Mouse (Mus musculus) urinary bladder, postnatal 14 days (tissue): ENCODE measurements at regions not wholly inside any gene's neighbourhood (a gene's known extent, or its start where the extent isn't known, plus 50 kb on each side); places are given as distances from the start of the nearest gene placed in this dataset.

ENCODE experiments used
- DNase-seq: peaks from one replicate; pipeline ENCODE4 v3.0.0; 2021; ENCODE audit warnings: low spot score

DNA sequence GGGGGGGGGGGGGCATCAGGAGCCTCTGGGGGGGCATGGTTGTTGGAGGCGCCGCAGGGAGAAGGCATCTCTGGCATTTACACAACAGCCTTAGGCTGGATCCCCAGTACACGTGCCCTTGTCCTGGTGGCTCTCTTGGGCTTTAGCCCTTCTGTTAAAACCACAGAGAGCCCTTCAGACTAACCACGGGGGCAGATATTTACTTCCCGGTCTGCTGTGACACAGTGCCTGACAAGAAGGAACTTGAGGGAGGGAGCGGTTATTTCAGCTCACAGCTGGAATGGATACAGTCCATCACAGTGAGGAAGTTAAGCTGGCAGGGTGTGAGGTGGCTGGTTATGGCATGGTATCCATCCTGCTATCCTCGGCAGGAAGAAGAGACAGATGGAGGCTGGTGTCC, 71.0 kb upstream of the Gm11733 start:
- no peak for DNase-seq

- no peak for DNase-seq
These were observed 70.0 kb upstream of the Gm11733 start for GRCm38 (mm10) chr11:117413942-117414705.

DNA sequence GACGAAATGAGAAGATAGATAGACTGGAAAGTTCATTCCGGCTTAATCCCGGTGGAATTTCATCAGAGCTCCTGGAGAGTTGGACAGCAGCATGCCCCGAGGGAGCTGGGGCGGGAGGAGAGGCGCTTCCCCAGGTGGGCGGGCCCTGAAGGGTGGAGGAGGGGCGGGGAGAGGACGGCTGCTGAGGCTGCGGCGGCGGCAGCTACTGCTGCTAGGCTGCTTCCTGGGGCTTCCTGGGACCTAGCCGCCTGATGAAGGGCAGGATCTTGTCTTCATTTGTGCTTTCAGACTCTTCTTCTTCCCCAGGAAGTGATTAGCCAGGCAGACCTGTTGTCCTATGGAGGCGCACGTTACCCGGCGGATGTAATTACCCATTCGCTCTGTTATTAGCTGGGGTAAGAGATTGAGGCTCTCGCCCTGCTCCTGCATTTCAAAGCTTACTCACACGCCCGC, 69.3 kb upstream of the Gm11733 start:
- peak; percentile 69 for DNase-seq

GRCm38 (mm10) chr11:117415466-117415865, 68.7 kb upstream of the Gm11733 start:
- DNase-seq: no peak

GRCm38 (mm10) chr11:117415955-117416354, 68.2 kb upstream of the Gm11733 start:
- DNase-seq: peak; percentile 29

DNA sequence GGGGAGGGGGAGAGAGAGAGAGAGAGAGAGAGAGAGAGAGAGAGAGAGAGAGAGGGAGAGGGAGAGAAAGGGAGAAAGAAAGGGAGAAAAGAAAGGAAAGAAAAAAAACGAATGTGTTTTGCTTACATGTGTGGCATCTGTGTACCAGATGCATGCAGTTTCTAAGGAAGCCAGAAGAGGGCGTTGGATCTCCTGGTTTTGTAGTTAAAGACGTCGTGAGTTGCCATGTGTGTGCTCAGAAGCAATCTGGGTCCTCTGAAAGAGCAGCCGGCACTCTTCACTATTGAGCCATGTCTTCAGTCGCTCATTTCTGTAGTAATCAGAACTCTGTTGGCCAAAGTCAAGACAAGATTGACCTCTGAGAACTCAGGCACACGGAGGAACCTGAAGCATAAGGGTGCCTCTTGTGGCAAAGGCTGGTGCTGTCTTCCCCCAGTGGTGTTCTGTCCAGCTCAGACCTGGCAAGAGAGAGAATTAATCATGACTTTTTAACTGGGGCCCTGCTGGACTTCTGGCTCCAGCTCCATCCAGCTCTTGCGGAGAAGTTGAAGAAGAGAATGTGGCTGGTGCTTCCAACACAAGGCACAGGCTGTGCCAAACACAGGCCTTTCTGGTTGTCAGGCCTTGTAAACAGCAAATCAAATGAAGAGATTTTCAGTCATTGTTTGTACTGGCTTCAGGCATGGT, 67.0 kb upstream of the Gm11733 start:
- DNase-seq: no peak

DNA sequence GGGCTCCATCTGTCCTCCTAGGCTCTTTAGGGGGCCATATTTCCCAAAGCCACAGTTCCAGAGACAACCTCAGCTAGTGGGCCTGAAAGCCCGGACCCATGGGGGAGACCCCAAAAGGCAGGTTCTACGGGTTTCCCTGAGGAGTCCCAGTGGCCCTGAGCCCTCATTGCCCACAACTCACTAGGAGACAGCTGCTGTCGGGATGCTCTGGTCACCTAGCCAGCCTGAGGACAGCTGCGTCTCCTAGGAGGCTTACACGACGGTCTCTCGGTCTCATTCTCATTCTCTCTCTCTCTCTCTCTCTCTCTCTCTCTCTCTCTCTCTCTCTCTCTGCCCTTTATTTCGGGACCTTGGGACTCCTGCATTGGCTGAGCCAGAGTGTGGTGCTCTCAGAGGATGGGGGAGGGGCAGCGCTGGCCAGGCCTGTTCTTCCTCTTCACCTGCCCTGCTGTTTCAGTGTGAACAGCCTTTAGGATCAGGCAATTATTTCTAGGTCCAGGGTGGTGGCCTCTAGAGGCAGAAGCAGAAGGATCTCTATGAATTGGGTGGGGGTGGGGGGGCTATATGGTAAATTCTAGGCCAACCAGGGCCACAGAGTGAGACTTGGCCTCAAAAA, 66.1 kb upstream of the Gm11733 start:
- DNase-seq: no peak

DNA sequence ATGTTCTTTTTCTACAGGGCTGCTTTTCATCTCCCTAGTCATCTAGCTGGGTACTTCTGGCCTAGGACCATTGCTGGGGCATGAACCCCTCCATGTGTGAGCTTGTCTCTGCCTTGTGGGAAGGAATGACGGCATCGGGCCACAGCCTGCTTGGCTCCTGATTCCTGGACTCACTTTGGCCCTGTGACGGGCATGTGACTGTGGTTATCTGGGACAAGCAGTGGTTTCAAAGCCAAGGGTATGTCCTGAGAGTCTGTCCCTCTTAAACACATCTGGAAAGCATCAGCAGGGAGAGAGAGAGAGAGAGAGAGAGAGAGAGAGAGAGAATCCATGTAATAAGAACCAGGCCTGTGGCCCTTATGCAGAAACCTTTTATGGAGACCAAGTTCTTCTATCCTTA, 65.2 kb upstream of the Gm11733 start:
- DNase-seq: no peak

DNA sequence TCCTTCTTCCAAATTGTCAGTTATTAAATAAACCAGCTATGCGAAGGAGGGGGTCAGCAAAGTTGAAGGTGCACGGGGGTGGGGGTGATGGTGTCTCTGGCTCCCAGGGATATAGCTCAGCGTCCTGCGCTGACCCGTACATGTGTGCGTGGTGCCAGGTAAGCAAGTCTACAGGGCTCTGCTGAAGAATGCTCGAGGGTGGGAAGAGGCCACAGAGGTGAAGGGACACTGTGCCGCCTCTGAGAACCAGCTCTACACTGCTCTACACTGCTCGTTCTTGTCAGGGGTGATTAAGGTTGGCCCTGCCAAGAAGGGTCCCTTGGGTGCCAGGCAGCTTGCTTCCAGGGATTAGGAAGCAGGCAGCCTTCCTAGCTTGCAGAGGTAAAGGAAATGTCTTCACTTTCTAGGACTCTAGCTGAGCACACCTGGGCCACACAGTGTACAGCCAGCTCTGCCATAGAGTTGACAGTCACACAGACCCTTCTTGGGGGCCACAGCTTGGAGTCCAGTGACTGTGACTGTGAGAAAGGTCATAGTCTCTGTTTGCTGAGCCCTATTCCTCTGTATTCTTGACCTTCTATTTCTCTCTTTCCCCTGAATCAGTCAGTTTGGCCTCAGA, 64.7 kb upstream of the Gm11733 start:
- DNase-seq: no peak

DNA sequence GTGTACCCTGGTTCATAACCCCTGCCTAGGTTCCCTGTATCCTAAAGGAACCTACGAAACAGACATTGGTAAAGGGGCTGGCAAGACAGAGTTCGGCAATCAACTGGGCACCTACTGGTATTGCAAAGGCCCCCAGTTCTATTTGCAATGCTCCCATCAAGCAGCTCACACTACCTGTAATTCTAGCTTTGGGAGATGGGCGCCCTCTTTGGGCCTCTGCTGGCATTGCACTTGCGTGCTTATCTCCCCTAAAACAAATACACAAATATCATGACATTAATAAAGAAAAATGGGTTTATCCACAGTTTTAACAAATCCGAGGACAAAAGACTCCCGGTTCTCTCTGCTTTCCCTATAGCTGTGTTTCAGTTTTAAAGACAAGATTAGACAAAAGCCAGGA, 61.5 kb upstream of the Gm11733 start:
- no peak for DNase-seq

DNA sequence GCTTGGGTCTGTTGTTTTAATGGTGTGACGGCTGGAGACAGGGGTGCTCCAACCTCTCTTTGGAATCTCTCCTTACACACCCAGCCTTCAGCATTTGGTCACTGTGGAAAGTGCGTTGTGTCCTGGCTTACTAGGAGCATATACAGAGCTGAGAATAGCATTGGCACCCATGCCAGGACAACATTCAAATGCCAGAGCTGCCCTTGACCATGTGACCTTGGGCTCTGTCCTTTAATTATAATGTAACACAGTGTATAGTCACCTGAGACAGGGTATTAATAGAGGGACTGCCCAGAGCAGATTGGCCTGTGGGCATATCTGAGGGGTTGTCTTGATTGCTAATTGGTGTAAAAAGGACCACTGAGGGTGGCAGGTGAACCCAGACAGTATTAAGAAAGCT, 60.7 kb upstream of the Gm11733 start:
- DNase-seq: no peak

DNA sequence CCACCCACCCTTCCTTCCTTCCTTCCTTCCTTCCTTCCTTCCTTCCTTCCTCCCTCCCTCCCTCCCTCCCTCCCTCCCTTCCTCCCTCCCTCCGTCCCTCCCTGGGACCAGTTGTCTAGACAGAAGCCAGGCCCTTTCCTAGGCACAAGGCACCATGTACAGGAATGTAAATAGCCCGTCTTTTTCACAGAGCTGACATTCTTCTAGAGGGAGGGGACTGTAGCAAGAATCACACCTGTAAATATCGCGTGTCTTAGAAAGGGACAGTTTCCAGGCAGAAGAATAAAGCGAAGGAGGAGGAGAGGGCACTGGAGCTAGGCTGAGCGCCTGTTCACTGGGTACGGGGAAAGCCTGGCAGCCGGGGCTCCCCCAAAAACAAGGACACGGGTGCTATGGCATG, 58.7 kb upstream of the Gm11733 start:
- DNase-seq: no peak

DNA sequence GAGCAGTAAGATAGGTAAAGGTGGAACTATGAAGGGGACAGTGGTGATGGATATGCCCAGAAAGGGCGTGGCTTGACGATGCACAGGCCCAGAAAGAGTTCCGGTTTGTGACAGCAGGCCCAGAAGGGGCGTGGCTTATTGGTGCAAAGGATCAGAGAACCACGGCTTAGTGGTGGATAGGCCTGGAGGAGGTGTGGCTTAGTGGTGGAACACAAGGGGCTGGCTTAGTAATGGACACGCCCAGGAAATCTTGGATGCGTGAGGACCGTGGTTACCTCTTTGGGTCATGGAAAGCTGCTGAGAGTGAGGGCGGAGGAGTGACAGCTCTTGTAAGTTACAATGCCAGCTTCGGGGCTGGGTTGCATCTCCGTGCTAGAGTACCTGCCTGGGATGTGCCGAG, 58.2 kb upstream of the Gm11733 start:
- DNase-seq: no peak

- no peak for DNase-seq
These were observed 57.5 kb upstream of the Gm11733 start for GRCm38 (mm10) chr11:117426651-117427050.

- DNase-seq: no peak
These were observed 56.2 kb upstream of the Gm11733 start for GRCm38 (mm10) chr11:117427808-117428510.

DNA sequence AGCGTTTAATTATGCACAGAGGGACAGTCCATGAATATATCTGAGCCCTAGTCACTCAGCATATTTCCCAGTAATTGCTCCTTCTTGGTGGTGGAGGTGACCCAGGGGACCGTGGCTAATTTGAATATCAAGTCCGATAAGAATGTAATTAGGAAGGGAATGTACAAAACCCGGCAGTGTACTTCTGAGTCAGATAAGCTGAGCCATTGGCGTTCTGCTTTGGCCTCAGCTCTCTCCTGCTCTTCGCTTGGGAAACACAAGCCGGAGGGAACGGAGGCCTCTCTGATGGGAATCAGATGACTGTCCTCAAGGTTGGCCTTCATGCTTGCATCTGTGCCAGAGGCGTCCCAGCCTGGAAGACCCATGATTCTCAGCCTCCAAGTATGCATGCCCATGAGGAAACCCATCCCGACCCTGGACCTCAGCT, 54.8 kb upstream of the Gm11733 start:
- no peak for DNase-seq

DNA sequence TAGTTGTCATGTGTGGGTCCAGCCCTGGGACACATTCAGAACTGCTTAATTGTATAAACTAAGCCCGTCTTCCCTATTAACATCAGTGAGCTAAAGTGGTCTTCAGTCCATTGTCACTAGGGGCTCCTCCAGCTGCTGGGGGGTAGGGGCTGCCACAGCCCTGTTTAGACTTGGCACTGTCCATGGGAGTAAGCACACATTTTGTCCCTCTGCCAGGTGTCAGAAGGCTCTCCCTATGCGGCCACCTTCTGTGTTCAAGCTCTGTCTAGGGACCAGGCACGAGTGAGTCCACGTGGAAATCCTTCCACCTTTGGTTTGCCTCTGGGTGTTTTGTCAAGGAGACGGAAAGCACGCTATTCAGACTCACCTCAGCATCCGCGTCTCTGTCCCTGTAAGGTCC, 54.3 kb upstream of the Gm11733 start:
- no peak for DNase-seq

DNA sequence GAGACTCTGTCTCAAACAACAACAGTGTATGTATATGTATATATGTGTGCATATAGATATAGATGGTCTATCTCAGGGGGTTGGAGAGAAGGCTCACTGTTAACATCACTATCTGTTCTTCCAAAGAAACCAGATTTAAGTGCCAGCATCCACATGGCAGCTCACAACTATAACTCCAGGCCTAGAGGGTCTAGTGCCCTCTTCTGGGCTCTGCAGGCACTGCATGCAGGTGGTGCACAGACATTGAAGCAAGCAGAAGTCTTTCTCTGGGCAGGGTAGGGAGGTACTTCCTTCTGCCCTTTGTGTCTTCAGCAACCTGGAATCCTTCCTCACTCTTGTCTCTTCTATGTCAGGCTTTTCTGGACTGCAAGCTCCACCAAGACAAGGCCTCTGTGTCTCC, 50.1 kb upstream of the Gm11733 start:
- DNase-seq: no peak
